Mouse (Mus musculus) MEL (cell line): ENCODE results near the gene Cdc14b. TPM values are rescaled to one million over a fixed set of nuclear protein-coding genes. Genes with fewer than 3 reads are reported as not detected.

Experiments
- DNase-seq: peaks from one replicate; pipeline ENCODE4 v3.0.0; 2011; ENCODE audit warnings: low read depth, low spot score
- H3K27ac ChIP-seq: 2 replicates; pipeline ENCODE4 v1.5.1; 2012; ENCODE audit warnings: low read depth, mild to moderate bottlenecking, control low read depth, low read length, moderate library complexity; ENCODE audit not compliant: control insufficient read depth
- H3K27me3 ChIP-seq, 2 experiments: fragments of 150-350 bp in 1 of 2; sonication (generic) in 1 of 2; 2 replicates each; pipeline ENCODE4 v1.6.1; 2012; ENCODE audit warnings: low read length in 2 of 2, mild to moderate bottlenecking in 2 of 2, improper control_type of control experiment in 1 of 2, moderate library complexity in 1 of 2; ENCODE audit not compliant: insufficient read depth in 2 of 2, control insufficient read depth in 1 of 2
- H3K36me3 ChIP-seq, 2 experiments: 2 replicates each; pipeline ENCODE4 v1.6.1; 2012 to 2014; ENCODE audit warnings: low read length in 2 of 2, improper control_type of control experiment in 1 of 2, inconsistent platforms in 1 of 2, mild to moderate bottlenecking in 1 of 2; ENCODE audit not compliant: insufficient read depth in 2 of 2, control insufficient read depth in 1 of 2
- H3K4me1 ChIP-seq, 2 experiments: fragments of 150-350 bp in 1 of 2; sonication (generic) in 1 of 2; 2 replicates each; pipeline ENCODE4 v1.6.1; 2012; ENCODE audit warnings: low read length in 2 of 2, improper control_type of control experiment in 1 of 2, mild to moderate bottlenecking in 1 of 2; ENCODE audit not compliant: insufficient read depth in 2 of 2, control insufficient read depth in 1 of 2
- H3K4me3 ChIP-seq, 2 experiments: fragments of 150-350 bp in 1 of 2; sonication (generic) in 1 of 2; 2 replicates each; pipeline ENCODE4 v1.5.1; 2012; ENCODE audit warnings: low read depth in 2 of 2, low read length in 2 of 2, mild to moderate bottlenecking in 2 of 2, moderate library complexity in 2 of 2, control low read depth in 1 of 2, improper control_type of control experiment in 1 of 2; ENCODE audit not compliant: control insufficient read depth in 1 of 2, insufficient read depth in 1 of 2
- H3K79me2 ChIP-seq: 2 replicates; pipeline ENCODE4 v1.6.1; 2012; ENCODE audit warnings: mild to moderate bottlenecking, low read length, moderate library complexity; ENCODE audit not compliant: control insufficient read depth, poor library complexity, insufficient read depth
- H3K9ac ChIP-seq: 2 replicates; pipeline ENCODE4 v1.6.1; 2012; ENCODE audit warnings: low read depth, mild to moderate bottlenecking, control low read depth, low read length, moderate library complexity; ENCODE audit not compliant: control insufficient read depth, poor library complexity, severe bottlenecking
- H3K9me3 ChIP-seq: fragments of 150-350 bp; sonication (generic); replicated peaks from 2 replicates; pipeline ENCODE4 v1.6.1; 2012; ENCODE audit warnings: mild to moderate bottlenecking, low read length, improper control_type of control experiment, moderate library complexity; ENCODE audit not compliant: insufficient read depth
- BHLHE40 ChIP-seq: IDR thresholded peaks from 2 replicates; pipeline ENCODE4 v1.6.1; 2012; ENCODE audit warnings: low read depth, mild to moderate bottlenecking, inconsistent platforms, low read length, improper control_type of control experiment, borderline replicate concordance
- CHD1 ChIP-seq: IDR thresholded peaks from 2 replicates; pipeline ENCODE4 v1.6.1; 2012; ENCODE audit warnings: low read depth, mild to moderate bottlenecking, inconsistent platforms, low read length, improper control_type of control experiment
- CHD2 ChIP-seq: IDR thresholded peaks from 2 replicates; pipeline ENCODE4 v1.6.1; 2011; ENCODE audit warnings: low read length, improper control_type of control experiment
- CTCF ChIP-seq, 3 experiments: IDR thresholded peaks in 2 of 3; conservative IDR thresholded peaks in 1 of 3; 2 replicates each; pipeline ENCODE4 v1.5.1; 2011 to 2012; ENCODE audit warnings: low read length in 3 of 3, low read depth in 2 of 3, mild to moderate bottlenecking in 2 of 3, improper control_type of control experiment in 1 of 3, inconsistent platforms in 1 of 3, mixed read lengths in 1 of 3, moderate library complexity in 1 of 3; ENCODE audit not compliant: control insufficient read depth in 1 of 3, insufficient read depth in 1 of 3, poor library complexity in 1 of 3, severe bottlenecking in 1 of 3
- ELF1 ChIP-seq: IDR thresholded peaks from 2 replicates; pipeline ENCODE4 v1.6.1; 2014; ENCODE audit warnings: low read depth, mild to moderate bottlenecking, inconsistent platforms, low read length, improper control_type of control experiment, moderate library complexity
- EP300 ChIP-seq, 2 experiments: IDR thresholded peaks; 2 replicates each; pipeline ENCODE4 v1.6.1; 2011; ENCODE audit warnings: improper control_type of control experiment in 2 of 2, low read length in 2 of 2, low read depth in 1 of 2, mild to moderate bottlenecking in 1 of 2
- ETS1 ChIP-seq: IDR thresholded peaks from 2 replicates; pipeline ENCODE4 v1.6.1; 2012; ENCODE audit warnings: low read depth, mild to moderate bottlenecking, inconsistent platforms, low read length, improper control_type of control experiment, moderate library complexity
- GABPA ChIP-seq: IDR thresholded peaks from 2 replicates; pipeline ENCODE4 v1.6.1; 2012; ENCODE audit warnings: low read depth, mild to moderate bottlenecking, inconsistent platforms, low read length, improper control_type of control experiment, moderate library complexity
- GATA1 ChIP-seq: IDR thresholded peaks from 2 replicates; pipeline ENCODE4 v1.6.1; 2011; ENCODE audit warnings: low read depth, low read length, improper control_type of control experiment
- HCFC1 ChIP-seq: IDR thresholded peaks from 2 replicates; pipeline ENCODE4 v1.6.1; 2012; ENCODE audit warnings: low read depth, mild to moderate bottlenecking, inconsistent platforms, low read length, improper control_type of control experiment, moderate library complexity
- KAT2A ChIP-seq: conservative IDR thresholded peaks from 2 replicates; pipeline ENCODE4 v1.6.1; 2012; ENCODE audit warnings: low read depth, low read length, improper control_type of control experiment, inconsistent platforms
- MAFK ChIP-seq: IDR thresholded peaks from 2 replicates; pipeline ENCODE4 v1.6.1; 2011; ENCODE audit warnings: low read depth, mild to moderate bottlenecking, low read length, improper control_type of control experiment, borderline replicate concordance
- MAX ChIP-seq: IDR thresholded peaks from 2 replicates; pipeline ENCODE4 v1.6.1; 2011; ENCODE audit warnings: low read length, improper control_type of control experiment
- MAZ ChIP-seq: IDR thresholded peaks from 2 replicates; pipeline ENCODE4 v1.6.1; 2012; ENCODE audit warnings: low read depth, mild to moderate bottlenecking, inconsistent platforms, low read length, improper control_type of control experiment
- MEF2A ChIP-seq: IDR thresholded peaks from 2 replicates; pipeline ENCODE4 v1.6.1; 2014; ENCODE audit warnings: low read depth, mild to moderate bottlenecking, inconsistent platforms, low read length, improper control_type of control experiment; ENCODE audit not compliant: poor library complexity, insufficient replicate concordance, severe bottlenecking; ENCODE audit errors: extremely low read depth
- MXI1 ChIP-seq: IDR thresholded peaks from 2 replicates; pipeline ENCODE4 v1.6.1; 2011; ENCODE audit warnings: mild to moderate bottlenecking, low read depth, low read length, improper control_type of control experiment
- MYB ChIP-seq: IDR thresholded peaks from 2 replicates; pipeline ENCODE4 v1.6.1; 2011; ENCODE audit warnings: mild to moderate bottlenecking, low read depth, low read length, improper control_type of control experiment
- MYC ChIP-seq: IDR thresholded peaks from 2 replicates; pipeline ENCODE4 v1.6.1; 2011; ENCODE audit warnings: low read depth, mild to moderate bottlenecking, low read length, improper control_type of control experiment, moderate library complexity
- NELFE ChIP-seq: IDR thresholded peaks from 2 replicates; pipeline ENCODE4 v1.6.1; 2011; ENCODE audit warnings: low read depth, low read length, improper control_type of control experiment
- NRF1 ChIP-seq: IDR thresholded peaks from 2 replicates; pipeline ENCODE4 v1.6.1; 2014; ENCODE audit warnings: low read depth, mild to moderate bottlenecking, inconsistent platforms, low read length, improper control_type of control experiment, moderate library complexity; ENCODE audit not compliant: poor library complexity, insufficient read depth, severe bottlenecking
- POLR2A ChIP-seq, 2 experiments: IDR thresholded peaks; 2 replicates each; pipeline ENCODE4 v1.6.1; 2011 to 2012; ENCODE audit warnings: low read length in 2 of 2, mild to moderate bottlenecking in 2 of 2, control low read depth in 1 of 2, improper control_type of control experiment in 1 of 2, low read depth in 1 of 2, moderate library complexity in 1 of 2; ENCODE audit not compliant: control insufficient read depth in 1 of 2, insufficient read depth in 1 of 2, poor library complexity in 1 of 2
- POLR2AphosphoS2 ChIP-seq: IDR thresholded peaks from 2 replicates; pipeline ENCODE4 v1.6.1; 2011; ENCODE audit warnings: low read length, improper control_type of control experiment
- POLR2AphosphoS5 ChIP-seq: IDR thresholded peaks from 2 replicates; pipeline ENCODE4 v1.6.1; 2012; ENCODE audit warnings: low read depth, borderline replicate concordance, mild to moderate bottlenecking, inconsistent platforms, low read length, moderate library complexity, mixed read lengths
- RAD21 ChIP-seq: IDR thresholded peaks from 2 replicates; pipeline ENCODE4 v1.6.1; 2011; ENCODE audit warnings: mild to moderate bottlenecking, low read depth, low read length, improper control_type of control experiment
- RCOR1 ChIP-seq: IDR thresholded peaks from 2 replicates; pipeline ENCODE4 v1.6.1; 2012; ENCODE audit warnings: low read depth, mild to moderate bottlenecking, inconsistent platforms, low read length, improper control_type of control experiment
- SIN3A ChIP-seq: IDR thresholded peaks from 2 replicates; pipeline ENCODE4 v1.6.1; 2012; ENCODE audit warnings: low read length, improper control_type of control experiment, inconsistent platforms
- SMC3 ChIP-seq: IDR thresholded peaks from 2 replicates; pipeline ENCODE4 v1.6.1; 2011; ENCODE audit warnings: low read depth, low read length, improper control_type of control experiment
- TAL1 ChIP-seq: IDR thresholded peaks from 2 replicates; pipeline ENCODE4 v1.6.1; 2012; ENCODE audit warnings: mild to moderate bottlenecking, inconsistent platforms, low read length, moderate library complexity, mixed read lengths
- TBP ChIP-seq: IDR thresholded peaks from 2 replicates; pipeline ENCODE4 v1.8.0; 2011; ENCODE audit warnings: low read depth, low read length, improper control_type of control experiment
- TCF12 ChIP-seq: IDR thresholded peaks from 2 replicates; pipeline ENCODE4 v1.6.1; 2014; ENCODE audit warnings: low read depth, mild to moderate bottlenecking, inconsistent platforms, low read length, improper control_type of control experiment, moderate library complexity
- USF1 ChIP-seq: IDR thresholded peaks from 2 replicates; pipeline ENCODE4 v1.6.1; 2014; ENCODE audit warnings: low read depth, mild to moderate bottlenecking, inconsistent platforms, low read length, improper control_type of control experiment, moderate library complexity
- USF2 ChIP-seq, 2 experiments: IDR thresholded peaks; 2 replicates each; pipeline ENCODE4 v1.6.1; 2011 to 2012; ENCODE audit warnings: improper control_type of control experiment in 2 of 2, low read length in 2 of 2, borderline replicate concordance in 1 of 2, inconsistent platforms in 1 of 2, low read depth in 1 of 2, mild to moderate bottlenecking in 1 of 2; ENCODE audit not compliant: insufficient read depth in 1 of 2
- ZC3H11A ChIP-seq: IDR thresholded peaks from 2 replicates; pipeline ENCODE4 v1.6.1; 2012; ENCODE audit warnings: low read depth, mild to moderate bottlenecking, inconsistent platforms, low read length, improper control_type of control experiment
- ZKSCAN1 ChIP-seq: IDR thresholded peaks from 2 replicates; pipeline ENCODE4 v1.6.1; 2012; ENCODE audit warnings: low read depth, mild to moderate bottlenecking, inconsistent platforms, low read length, improper control_type of control experiment, moderate library complexity
- ZMIZ1 ChIP-seq: IDR thresholded peaks from 2 replicates; pipeline ENCODE4 v1.6.1; 2012; ENCODE audit warnings: low read depth, mild to moderate bottlenecking, inconsistent platforms, low read length, improper control_type of control experiment, moderate library complexity
- ZNF384 ChIP-seq: IDR thresholded peaks from 2 replicates; pipeline ENCODE4 v1.6.1; 2012; ENCODE audit warnings: low read depth, mild to moderate bottlenecking, inconsistent platforms, low read length, improper control_type of control experiment
- polyA plus RNA-seq, 2 experiments: library from polyadenylated mRNA; stranded (reverse) in 1 of 2; unstranded in 1 of 2; fragments of >175 nt in 1 of 2; fragments of >200 nt in 1 of 2; gene quantifications; 2 replicates each; pipeline versions ENCODE4 v1.2.1 to v1.2.4; 2012; ENCODE audit warnings: low replicate concordance in 2 of 2, low read depth in 1 of 2; ENCODE audit not compliant: insufficient read length in 2 of 2, insufficient read depth in 1 of 2, missing spikeins in 1 of 2
- total RNA-seq: library from RNA; depleted of rRNA; stranded (reverse); fragments of 300-350 nt; gene quantifications from 2 replicates; pipeline ENCODE4 v1.2.3, GENCODE M21; 2012

The Cdc14b gene
- total and polyA plus RNA-seq, 3 experiments: 18.7 to 28.3 TPM; not detected in 1

GRCm38 (mm10) chr13:64237000-64237680 is 38.0 kb downstream of the Cdc14b start:
- H3K4me1 ChIP-seq: peaks cover 3 to 10% of the 10 kb centered on the region in 2 experiments; a peak in 3 of 4 replicates
- H3K9me3 ChIP-seq: no peaks in the 10 kb centered on the region
- H3K4me3 ChIP-seq: no peak overlapping the region
- H3K9ac ChIP-seq: no peak overlapping the region
- peak; percentile 56 for DNase-seq
- no peak overlapping the region for H3K27ac ChIP-seq
- H3K27me3 ChIP-seq: no peaks in the 10 kb centered on the region
- peaks cover 0 to 28% of the 10 kb centered on the region in 2 experiments for H3K36me3 ChIP-seq
- TF ChIP-seq POLR2AphosphoS5: no peak
- no peak for TF ChIP-seq HCFC1
- TF ChIP-seq TAL1: peak; percentile 51; the same call in 1 of the 2 replicates
- 0 out of 2 replicates have a peak, but pooled peaks have one; percentile 20 for TF ChIP-seq ETS1
- TF ChIP-seq MYC: no peak
- TF ChIP-seq NELFE: no peak
- TF ChIP-seq MAZ: no peak
- no peak for TF ChIP-seq MYB
- no peak for TF ChIP-seq ZC3H11A
- no peak for TF ChIP-seq CTCF (IDR thresholded peaks at IDR 0.05 in 2 of 3, conservative IDR thresholded peaks at IDR 0.05 in 1 of 3; ENCODE audit: control insufficient read depth in 1 of 3, insufficient read depth in 1 of 3, low read depth in 2 of 3, low read length in 3 of 3, poor library complexity in 1 of 3, severe bottlenecking in 1 of 3)
- no peak for TF ChIP-seq USF2 (IDR thresholded peaks at IDR 0.05; ENCODE audit: borderline replicate concordance in 1 of 2, insufficient read depth in 1 of 2, low read depth in 1 of 2, low read length in 2 of 2)
- TF ChIP-seq RAD21: no peak
- TF ChIP-seq ZMIZ1: no peak
- no peak for TF ChIP-seq MAX
- TF ChIP-seq BHLHE40: no peak
- peak; percentile 82 for TF ChIP-seq RCOR1
- no peak for TF ChIP-seq CHD1
- TF ChIP-seq NRF1: no peak
- no peak for TF ChIP-seq ZNF384
- no peak for TF ChIP-seq KAT2A
- TF ChIP-seq ELF1: no peak
- TF ChIP-seq CHD2: no peak
- no peak for TF ChIP-seq SIN3A
- no peak for TF ChIP-seq MXI1
- TF ChIP-seq TBP: no peak
- peak; percentile 31; the same call in 1 of the 2 replicates for TF ChIP-seq MEF2A
- TF ChIP-seq GATA1: peak; percentile 53
- no peak for TF ChIP-seq ZKSCAN1
- peak; percentile 26 to 58; a peak in 3 of 4 replicates for TF ChIP-seq EP300 (IDR thresholded peaks at IDR 0.05; ENCODE audit: low read depth in 1 of 2, low read length in 2 of 2)
- peak; percentile 72 for TF ChIP-seq TCF12
- no peak for TF ChIP-seq GABPA
- TF ChIP-seq SMC3: no peak
- TF ChIP-seq USF1: no peak
- TF ChIP-seq POLR2A (IDR thresholded peaks at IDR 0.05; ENCODE audit: control insufficient read depth in 1 of 2, insufficient read depth in 1 of 2, low read depth in 1 of 2, low read length in 2 of 2, poor library complexity in 1 of 2): no peak
- no peak for TF ChIP-seq MAFK
- no peak for TF ChIP-seq POLR2AphosphoS2
- no peaks in the 10 kb centered on the region for H3K79me2 ChIP-seq
